10 mouse cellular contexts compared by ENCODE assay signal in genomic region chr2:153526850-153527530, GRCm38 (mm10). TPM values are rescaled to one million over a fixed set of nuclear protein-coding genes. Genes with fewer than 3 reads are reported as not detected.
DNase-seq lines count a peak whose midpoint lies in the region; ATAC-seq lines count a peak whose summit lies in the region.
"Had no signal": no experiment of that assay in that cellular context is flagged by ENCODE, and none has a peak within 500 bp of the region (broad histone marks: within the 10 kb centered on the region; RNA-seq: fewer than 3 reads in every experiment).

No protein-coding gene starts in this region.

- DNase-seq in kidney, postnatal 14 days: peak; percentile 28
- DNase-seq in kidney, postnatal 10 days: no peak
- no peak for DNase-seq in forebrain, embryonic 10.5 days (ENCODE audit: extremely low spot score, low spot score)
- DNase-seq in limb, embryonic 10.5 days (ENCODE audit: low spot score): no peak
- no peak for DNase-seq in right cerebral cortex, postnatal 36 days (ENCODE audit: low spot score in 2 of 2)
- DNase-seq in cerebellum, adult 9-11 months: no peak
- no peak for DNase-seq in right cerebral cortex, postnatal 10 days (ENCODE audit: low spot score in 2 of 2)

- peak overlapping the region; percentile 91; the same call in 1 of the 2 replicates for H3K4me2 ChIP-seq in neural tube, embryonic 14.5 days (ENCODE audit: low read depth, low read length)

- no peaks in the 10 kb centered on the region for H3K9me3 ChIP-seq in forebrain, embryonic 10.5 days
- no peaks in the 10 kb centered on the region for H3K9me3 ChIP-seq in limb, embryonic 10.5 days (replicated peaks)
- H3K9me3 ChIP-seq in neural tube, embryonic 14.5 days (ENCODE audit: control insufficient read depth, low read length): no peaks in the 10 kb centered on the region
- H3K9me3 ChIP-seq: limb, embryonic 15.5 days had no signal

- ATAC-seq in neural tube, embryonic 14.5 days (ENCODE audit: low read depth): no peak

- peak overlapping the region; percentile 92 for H3K27ac ChIP-seq in forebrain, embryonic 10.5 days
- peak overlapping the region; percentile 84; the same call in 1 of the 2 replicates for H3K27ac ChIP-seq in limb, embryonic 10.5 days
- peak overlapping the region; percentile 88 for H3K27ac ChIP-seq in neural tube, embryonic 14.5 days (ENCODE audit: low read depth, low read length)
- H3K27ac ChIP-seq: limb, embryonic 15.5 days had no signal

- H3K27me3 ChIP-seq in forebrain, embryonic 10.5 days (ENCODE audit: poor library complexity, severe bottlenecking): peaks cover 96% of the 10 kb centered on the region
- peaks cover 96% of the 10 kb centered on the region for H3K27me3 ChIP-seq in limb, embryonic 10.5 days (ENCODE audit: low read depth, poor library complexity, severe bottlenecking)
- no peaks in the 10 kb centered on the region; the same call in 1 of the 2 replicates for H3K27me3 ChIP-seq in neural tube, embryonic 14.5 days (ENCODE audit: control insufficient read depth, insufficient read depth, low read length)

- peak overlapping the region; percentile 79 for H3K4me3 ChIP-seq in forebrain, embryonic 10.5 days
- H3K4me3 ChIP-seq in limb, embryonic 10.5 days: peak overlapping the region; percentile 75; the same call in 1 of the 2 replicates
- peak overlapping the region; percentile 78; the same call in 1 of the 2 replicates for H3K4me3 ChIP-seq in neural tube, embryonic 14.5 days (ENCODE audit: low read depth, low read length)

- peaks cover 83% of the 10 kb centered on the region for H3K4me1 ChIP-seq in forebrain, embryonic 10.5 days
- peaks cover 72% of the 10 kb centered on the region for H3K4me1 ChIP-seq in limb, embryonic 10.5 days
- peaks cover 6% of the 10 kb centered on the region; the same call in 1 of the 2 replicates for H3K4me1 ChIP-seq in neural tube, embryonic 14.5 days (ENCODE audit: control insufficient read depth, insufficient read depth, low read length)

- no peaks in the 10 kb centered on the region for H3K36me3 ChIP-seq in forebrain, embryonic 10.5 days (replicated peaks)
- no peaks in the 10 kb centered on the region for H3K36me3 ChIP-seq in limb, embryonic 10.5 days
- H3K36me3 ChIP-seq in neural tube, embryonic 14.5 days (ENCODE audit: control insufficient read depth, insufficient read depth, low read length): no peaks in the 10 kb centered on the region
- H3K36me3 ChIP-seq: limb, embryonic 15.5 days had no signal

- peak overlapping the region; percentile 17; the same call in 1 of the 2 replicates for H3K9ac ChIP-seq in neural tube, embryonic 14.5 days (replicated peaks; ENCODE audit: low read depth, low read length)

- WGBS in forebrain, embryonic 10.5 days: 51% methylated on average over 9 of the region's 9 CpGs
- WGBS in limb, embryonic 10.5 days: 58% methylated on average over 9 of the region's 9 CpGs
- WGBS in neural tube, embryonic 14.5 days: 31% methylated on average over 9 of the region's 9 CpGs

RNA-seq across cellular contexts. Expression of gene Nol4l, which starts 2.8 kb away (rescaled TPM):
- polyA plus RNA-seq in forebrain, embryonic 10.5 days (2016; fragmentation: Nextera tagmentation; extraction: Ambion mirVana): 11.7 and 12.3 TPM in 2 replicates
- polyA plus RNA-seq in limb, embryonic 10.5 days (2016; fragmentation: Nextera tagmentation; extraction: Ambion mirVana): 15.8 and 17.2 TPM in 2 replicates
- 44.4 and 47.9 TPM in 2 replicates for polyA plus RNA-seq in neural tube, embryonic 14.5 days (2014; fragmentation: Nextera tagmentation; extraction: Ambion mirVana)

RNA-seq across cellular contexts. Expression of gene 4930404H24Rik, which starts 34.4 kb away (rescaled TPM):
- polyA plus RNA-seq in forebrain, embryonic 10.5 days (2016; fragmentation: Nextera tagmentation; extraction: Ambion mirVana): not detected in 2 replicates
- not detected in 2 replicates for polyA plus RNA-seq in limb, embryonic 10.5 days (2016; fragmentation: Nextera tagmentation; extraction: Ambion mirVana)
- not detected in 2 replicates for polyA plus RNA-seq in neural tube, embryonic 14.5 days (2014; fragmentation: Nextera tagmentation; extraction: Ambion mirVana)
- polyA plus RNA-seq: limb, embryonic 15.5 days; spleen, adult 2 months had no signal
